Mouse (Mus musculus): Measurements from ENCODE around the gene Olfr844. TPM values are rescaled to one million over a fixed set of nuclear protein-coding genes. Genes with fewer than 3 reads are reported as not detected.

The Olfr844 gene
- total RNA-seq (2021), result not detected
- long read RNA-seq, experiment 1, result 0 reads
- long read RNA-seq, experiment 2, result 0 reads

- no peak for DNase-seq (ENCODE audit: low spot score in 2 of 2)
Measured at GRCm38 (mm10) chr9:19316047-19316446, at the start of gene Olfr844. Olfr844 (plus strand) TSS chr9:19316347.

GRCm38 (mm10) chr9:19336157-19336556, 20.0 kb downstream of the Olfr844 start, which contains the start of gene Olfr845:
Olfr845 (plus strand) TSS chr9:19336457.
- no peak for DNase-seq (ENCODE audit: low spot score in 2 of 2)

GRCm38 (mm10) chr9:19363905-19364304, 47.8 kb downstream of the Olfr844 start, which contains the start of gene Olfr846:
Olfr846 (minus strand) TSS chr9:19364005.
- no peak for DNase-seq (ENCODE audit: low spot score in 2 of 2)

Other genes starting within 250 kb of the Olfr844 start
- gene Olfr836, start 196.0 kb upstream of the Olfr844 start, total RNA-seq (2021), result not detected
- gene Olfr837, start 180.0 kb upstream of the Olfr844 start, total RNA-seq (2021), result not detected
- gene Olfr839-ps1, start 139.0 kb upstream of the Olfr844 start, total RNA-seq (2021), result under 1 TPM; 0.09 to 0.12 TPM
- not detected for gene Olfr843, start 64.4 kb upstream of the Olfr844 start, total RNA-seq (2021)
- not detected for gene Olfr845, start 20.1 kb downstream of the Olfr844 start, total RNA-seq (2021)
- not detected for gene Olfr846, start 47.7 kb downstream of the Olfr844 start, total RNA-seq (2021)
- not detected for gene Olfr847, start 62.3 kb downstream of the Olfr844 start, total RNA-seq (2021)
- not detected for gene Olfr849, start 123.9 kb downstream of the Olfr844 start, total RNA-seq (2021)
- gene Olfr850, start 161.9 kb downstream of the Olfr844 start, total RNA-seq (2021), result not detected
- gene Olfr851, start 176.9 kb downstream of the Olfr844 start, total RNA-seq (2021), result not detected
- gene Olfr853, start 224.7 kb downstream of the Olfr844 start, total RNA-seq (2021), result not detected

Data from layer of hippocampus, postnatal 14 days (tissue).